Mouse (Mus musculus): ENCODE results near the gene Zfp213.

DNA sequence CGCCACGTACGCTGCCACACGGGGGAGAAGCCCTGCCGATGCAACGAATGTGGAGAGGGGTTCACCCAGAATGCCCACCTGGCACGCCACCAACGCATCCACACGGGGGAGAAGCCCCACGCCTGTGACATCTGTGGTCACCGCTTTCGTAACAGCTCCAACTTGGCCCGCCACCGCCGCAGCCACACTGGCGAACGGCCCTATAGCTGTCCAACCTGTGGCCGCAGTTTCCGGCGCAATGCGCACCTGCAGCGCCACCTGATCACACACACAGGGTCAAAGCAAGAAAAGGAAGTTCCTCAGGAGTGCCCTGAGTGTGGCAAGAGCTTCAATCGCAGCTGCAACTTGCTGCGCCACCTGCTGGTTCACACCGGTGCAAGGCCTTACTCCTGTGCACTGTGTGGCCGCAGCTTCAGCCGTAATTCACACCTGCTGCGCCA, 46.3 kb upstream of the Zfp213 start:
- no peak for TF ChIP-seq TAL1 (IDR thresholded peaks at IDR 0.05; ENCODE audit: low read length)
- no peak for TF ChIP-seq GATA1 (IDR thresholded peaks at IDR 0.05; ENCODE audit: low read length)

All from erythroblast, embryonic 14.5 days (primary cell).